8 mouse cellular contexts compared by ENCODE assay signal in the genomic region with DNA sequence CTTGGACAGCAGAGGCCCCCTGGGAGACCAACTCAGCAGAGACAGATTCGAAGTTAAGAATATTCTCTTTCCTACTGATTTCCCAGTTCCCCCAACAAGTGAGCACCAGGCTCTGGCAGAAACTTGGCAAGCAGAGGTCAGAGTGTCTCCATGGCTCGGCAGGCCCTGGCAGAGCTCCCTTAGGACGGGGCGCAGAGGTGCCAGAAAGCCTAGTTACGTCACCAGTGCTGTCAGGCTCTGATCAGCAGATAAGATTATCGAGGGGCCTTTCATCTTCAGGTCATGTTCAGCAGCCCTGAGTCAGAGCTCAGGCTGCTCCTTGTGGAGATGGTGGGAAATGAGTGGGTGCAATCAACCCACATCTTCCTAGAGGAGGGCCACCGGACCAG.
DNase-seq lines count a peak whose midpoint lies in the region; ATAC-seq and TF ChIP-seq lines count a peak whose summit lies in the region.

No protein-coding gene starts in this region.

- no peak overlapping the region for H3K4me3 ChIP-seq in heart, adult 2 months

- peak; percentile 23 to 36 for DNase-seq in layer of hippocampus, postnatal 10 days (ENCODE audit: low spot score in 2 of 2)
- DNase-seq in layer of hippocampus, postnatal 25 days (ENCODE audit: extremely low spot score in 1 of 2, low spot score in 1 of 2): no peak
- peak; percentile 71 for DNase-seq in adrenal gland, postnatal 25 days
- DNase-seq in heart, adult 2 months: peak; percentile 40 to 56
- peak; percentile 12 for DNase-seq in lung, postnatal 25 days (ENCODE audit: low spot score)
- no peak for DNase-seq in frontal cortex, postnatal 25 days (ENCODE audit: low spot score in 2 of 2)
- no peak for DNase-seq in natural killer cell, adult 2 months (ENCODE audit: low spot score in 2 of 2)

- TF ChIP-seq CTCF in heart, adult 2 months (IDR thresholded peaks at IDR 0.05): no peak

- no peaks in the 10 kb centered on the region for H3K79me2 ChIP-seq in heart, adult 2 months (replicated peaks; ENCODE audit: control insufficient read depth, insufficient read depth, low read length)

- 41% methylated on average over 7 of the region's 7 CpGs for WGBS in heart, adult 2 months

- no peaks in the 10 kb centered on the region for H3K36me3 ChIP-seq in heart, adult 2 months (ENCODE audit: control insufficient read depth, insufficient read depth, low read length)

- no peak overlapping the region for H3K27ac ChIP-seq in heart, adult 2 months

- no peak for ATAC-seq in megakaryocyte-erythroid progenitor cell, adult 5-6 weeks (replicated peaks; ENCODE audit: low FRiP score, low TSS enrichment, poor library complexity, severe bottlenecking)

- TF ChIP-seq EP300 in heart, adult 2 months (IDR thresholded peaks at IDR 0.05; ENCODE audit: insufficient read depth, low read depth, low read length): no peak

- intact Hi-C loops in heart, adult 2 months (cut with DNase I): no loop called here

- peaks cover 3% of the 10 kb centered on the region for H3K4me1 ChIP-seq in heart, adult 2 months (ENCODE audit: control insufficient read depth, insufficient read depth, low read length)

- no peaks in the 10 kb centered on the region for H3K27me3 ChIP-seq in heart, adult 2 months (ENCODE audit: control insufficient read depth, insufficient read depth, low read length)

- no peak for TF ChIP-seq POLR2A in heart, adult 2 months (IDR thresholded peaks at IDR 0.05; ENCODE audit: insufficient read depth, low read depth, low read length)

- H3K9ac ChIP-seq in heart, adult 2 months (ENCODE audit: low read depth, low read length): no peak overlapping the region

Comparison
In these comparisons a context has a peak if more than half of its experiments do, and no peak if none do; other contexts are left out.
1. DNase-seq: peak in layer of hippocampus, postnatal 10 days (2 of 2), adrenal gland, postnatal 25 days (single experiment), heart, adult 2 months (2 of 2) and lung, postnatal 25 days (single experiment); none in layer of hippocampus, postnatal 25 days (0 of 2), frontal cortex, postnatal 25 days (0 of 2) and natural killer cell, adult 2 months (0 of 2).